Mouse (Mus musculus): ENCODE results near the gene Gpr152. TPM values are rescaled to one million over a fixed set of nuclear protein-coding genes. Genes with fewer than 3 reads are reported as not detected.

The Gpr152 gene
- polyA plus RNA-seq, 1 experiment from 2014 or later, result not detected

GRCm38 (mm10) chr19:4164100-4164499 is 24.5 kb downstream of the Gpr152 start:
- H3K9me3 ChIP-seq (ENCODE audit: control insufficient read depth, low read length), result no peaks in the 10 kb centered on the region
- no peak overlapping the region for H3K4me3 ChIP-seq (ENCODE audit: low read depth, low read length)
- H3K4me2 ChIP-seq, result no peak overlapping the region
- WGBS, result 78% methylated on average over 3 of the region's 3 CpGs
- peaks cover 9% of the 10 kb centered on the region for H3K36me3 ChIP-seq (ENCODE audit: control insufficient read depth, insufficient read depth, low read length)
- no peak for DNase-seq (ENCODE audit: low spot score)
- peaks cover 7% of the 10 kb centered on the region for H3K4me1 ChIP-seq (replicated peaks; ENCODE audit: control insufficient read depth, insufficient read depth, low read length)
- no peak overlapping the region for H3K27ac ChIP-seq (ENCODE audit: low read depth, low read length)
- H3K9ac ChIP-seq (ENCODE audit: low read depth, low read length), result no peak overlapping the region
- ATAC-seq (replicated peaks; ENCODE audit: low FRiP score), result no peak
- no peaks in the 10 kb centered on the region for H3K27me3 ChIP-seq (replicated peaks; ENCODE audit: control insufficient read depth, insufficient read depth, low read length)

GRCm38 (mm10) chr19:4164721-4165120 is 25.1 kb downstream of the Gpr152 start:
- Histone ChIP-seq H3K27ac (ENCODE audit: low read depth, low read length) (no peak overlapping the region), H3K9me3 (ENCODE audit: control insufficient read depth, low read length) (no peaks in the 10 kb centered on the region), H3K4me1 (replicated peaks; ENCODE audit: control insufficient read depth, insufficient read depth, low read length) (peaks cover 8% of the 10 kb centered on the region), H3K27me3 (replicated peaks; ENCODE audit: control insufficient read depth, insufficient read depth, low read length) (no peaks in the 10 kb centered on the region), H3K4me3 (ENCODE audit: low read depth, low read length) (no peak overlapping the region), H3K4me2 (no peak overlapping the region), H3K36me3 (ENCODE audit: control insufficient read depth, insufficient read depth, low read length) (peaks cover 9% of the 10 kb centered on the region), H3K9ac (ENCODE audit: low read depth, low read length) (no peak overlapping the region)
- ATAC-seq (replicated peaks; ENCODE audit: low FRiP score) (no peak), DNase-seq (ENCODE audit: low spot score) (no peak)
- WGBS, result 75% methylated on average over 2 of the region's 2 CpGs

DNA sequence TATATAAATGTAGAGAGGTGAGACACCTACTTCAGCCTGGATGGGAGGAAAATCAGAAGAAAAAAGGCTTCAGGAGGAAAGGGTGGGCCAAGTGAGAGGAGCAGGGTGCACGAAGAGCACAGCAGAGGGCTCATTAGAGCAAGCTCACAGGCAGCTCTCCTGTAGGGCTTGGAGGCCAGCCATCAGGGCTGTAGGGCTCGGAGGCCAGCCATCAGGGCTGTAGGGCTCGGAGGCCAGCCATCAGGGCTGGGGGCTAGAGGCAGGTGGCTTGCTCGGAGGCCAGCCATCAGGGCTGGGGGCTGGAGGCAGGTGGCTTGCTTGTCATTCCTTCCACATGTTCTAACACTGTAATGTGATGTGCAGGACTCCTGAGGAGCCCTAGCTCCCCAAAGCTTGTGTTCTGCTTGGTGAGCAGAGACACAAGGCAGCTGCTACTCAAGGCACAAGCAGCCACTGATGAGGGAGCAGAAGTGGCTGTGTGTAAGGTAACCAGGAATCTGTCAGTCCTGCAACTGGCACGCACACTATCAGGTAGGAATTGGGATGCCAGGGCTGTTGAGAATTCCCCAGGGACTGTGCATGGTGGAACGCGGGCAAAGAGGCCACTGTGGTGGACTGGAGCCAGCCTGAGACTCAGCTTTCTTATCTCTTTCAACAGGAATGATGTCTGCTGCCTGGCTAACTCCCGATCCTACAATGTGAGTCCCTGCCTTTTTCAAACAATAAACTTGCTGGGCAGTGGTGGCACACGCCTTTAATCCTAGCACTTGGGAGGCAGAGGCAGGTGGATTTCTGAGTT is 27.3 kb downstream of the Gpr152 start:
- ATAC-seq (replicated peaks; ENCODE audit: low FRiP score), result no peak
- Histone ChIP-seq H3K4me3 (ENCODE audit: low read depth, low read length) (no peak overlapping the region), H3K4me2 (no peak overlapping the region), H3K36me3 (ENCODE audit: control insufficient read depth, insufficient read depth, low read length) (0 out of 2 replicates have a peak, but pooled peaks cover under 1% of the 10 kb centered on the region), H3K27me3 (replicated peaks; ENCODE audit: control insufficient read depth, insufficient read depth, low read length) (no peaks in the 10 kb centered on the region), H3K9me3 (ENCODE audit: control insufficient read depth, low read length) (no peaks in the 10 kb centered on the region), H3K27ac (ENCODE audit: low read depth, low read length) (no peak overlapping the region), H3K9ac (ENCODE audit: low read depth, low read length) (no peak overlapping the region), H3K4me1 (replicated peaks; ENCODE audit: control insufficient read depth, insufficient read depth, low read length) (peaks cover 14% of the 10 kb centered on the region)
- no peak for DNase-seq (ENCODE audit: low spot score)
- WGBS, result 59% methylated on average over 9 of the region's 9 CpGs

GRCm38 (mm10) chr19:4169378-4169784 is 29.8 kb downstream of the Gpr152 start:
- under 1% methylated on average over 43 of the region's 43 CpGs for WGBS
- peak overlapping the region; percentile 53 for H3K4me3 ChIP-seq (ENCODE audit: low read depth, low read length)
- H3K4me2 ChIP-seq, result peak overlapping the region; percentile 98
- ATAC-seq (replicated peaks; ENCODE audit: low FRiP score), result peak; percentile 94
- peak; percentile 99 for DNase-seq (ENCODE audit: low spot score)
- no peaks in the 10 kb centered on the region for H3K27me3 ChIP-seq (replicated peaks; ENCODE audit: control insufficient read depth, insufficient read depth, low read length)
- no peaks in the 10 kb centered on the region for H3K9me3 ChIP-seq (ENCODE audit: control insufficient read depth, low read length)
- H3K4me1 ChIP-seq (replicated peaks; ENCODE audit: control insufficient read depth, insufficient read depth, low read length), result peaks cover 6% of the 10 kb centered on the region
- peak overlapping the region; percentile 70 for H3K27ac ChIP-seq (ENCODE audit: low read depth, low read length)
- no peaks in the 10 kb centered on the region for H3K36me3 ChIP-seq (ENCODE audit: control insufficient read depth, insufficient read depth, low read length)
- peak overlapping the region; percentile 85 for H3K9ac ChIP-seq (ENCODE audit: low read depth, low read length)

DNA sequence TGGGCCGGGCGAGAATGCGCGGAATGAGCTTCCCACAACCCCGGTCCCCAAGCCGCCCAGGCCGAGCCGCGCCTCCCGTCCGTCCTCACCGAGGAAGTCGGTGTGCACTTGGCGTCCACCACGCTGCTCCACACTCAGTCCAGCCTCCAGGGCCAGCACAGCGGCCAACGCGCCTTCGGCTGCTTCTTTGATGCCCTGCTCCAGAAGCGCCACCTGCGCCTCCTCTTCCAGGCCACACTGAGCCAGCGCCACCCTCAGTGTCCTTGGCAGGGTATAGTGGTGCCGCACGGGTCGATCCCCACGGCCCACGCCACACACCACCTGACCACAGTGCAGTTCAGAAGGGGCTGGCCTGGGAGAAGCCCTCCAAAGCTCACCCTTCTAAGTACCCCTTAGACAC is 30.2 kb downstream of the Gpr152 start:
- Histone ChIP-seq H3K4me1 (replicated peaks; ENCODE audit: control insufficient read depth, insufficient read depth, low read length) (peaks cover 6% of the 10 kb centered on the region), H3K27me3 (replicated peaks; ENCODE audit: control insufficient read depth, insufficient read depth, low read length) (no peaks in the 10 kb centered on the region)
- no peak; the same call in 1 of the 2 replicates for ATAC-seq (replicated peaks; ENCODE audit: low FRiP score)

GRCm38 (mm10) chr19:4170723-4171392 is 31.3 kb downstream of the Gpr152 start:
- ATAC-seq (replicated peaks; ENCODE audit: low FRiP score), result no peak
- Histone ChIP-seq H3K4me2 (no peak overlapping the region), H3K9me3 (ENCODE audit: control insufficient read depth, low read length) (no peaks in the 10 kb centered on the region), H3K4me1 (replicated peaks; ENCODE audit: control insufficient read depth, insufficient read depth, low read length) (peaks cover 6% of the 10 kb centered on the region), H3K27me3 (replicated peaks; ENCODE audit: control insufficient read depth, insufficient read depth, low read length) (no peaks in the 10 kb centered on the region), H3K27ac (ENCODE audit: low read depth, low read length) (no peak overlapping the region), H3K4me3 (ENCODE audit: low read depth, low read length) (no peak overlapping the region), H3K36me3 (ENCODE audit: control insufficient read depth, insufficient read depth, low read length) (no peaks in the 10 kb centered on the region), H3K9ac (ENCODE audit: low read depth, low read length) (no peak overlapping the region)
- WGBS, result 86% methylated on average over 10 of the region's 10 CpGs
- no peak for DNase-seq (ENCODE audit: low spot score)

More for the DNA sequence above, 30.2 kb downstream of the Gpr152 start:
- Histone ChIP-seq H3K36me3 (ENCODE audit: control insufficient read depth, insufficient read depth, low read length) (no peaks in the 10 kb centered on the region), H3K9ac (ENCODE audit: low read depth, low read length) (peak overlapping the region; percentile 85), H3K4me2 (peak overlapping the region; percentile 98), H3K4me3 (ENCODE audit: low read depth, low read length) (peak overlapping the region; percentile 53), H3K27ac (ENCODE audit: low read depth, low read length) (peak overlapping the region; percentile 70), H3K9me3 (ENCODE audit: control insufficient read depth, low read length) (no peaks in the 10 kb centered on the region)
- no peak for DNase-seq (ENCODE audit: low spot score)
- 10% methylated on average over 27 of the region's 27 CpGs for WGBS

GRCm38 (mm10) chr19:4171393-4172290 is 32.1 kb downstream of the Gpr152 start:
- H3K36me3 ChIP-seq (ENCODE audit: control insufficient read depth, insufficient read depth, low read length), result no peaks in the 10 kb centered on the region
- H3K9ac ChIP-seq (ENCODE audit: low read depth, low read length), result no peak overlapping the region
- no peaks in the 10 kb centered on the region for H3K9me3 ChIP-seq (ENCODE audit: control insufficient read depth, low read length)
- no peak overlapping the region for H3K4me2 ChIP-seq
- no peak overlapping the region for H3K27ac ChIP-seq (ENCODE audit: low read depth, low read length)
- no peaks in the 10 kb centered on the region for H3K27me3 ChIP-seq (replicated peaks; ENCODE audit: control insufficient read depth, insufficient read depth, low read length)
- WGBS, result 65% methylated on average over 13 of the region's 13 CpGs
- H3K4me1 ChIP-seq (replicated peaks; ENCODE audit: control insufficient read depth, insufficient read depth, low read length), result peaks cover 6% of the 10 kb centered on the region
- no peak overlapping the region for H3K4me3 ChIP-seq (ENCODE audit: low read depth, low read length)
- DNase-seq (ENCODE audit: low spot score) (no peak), ATAC-seq (replicated peaks; ENCODE audit: low FRiP score) (no peak)

- Histone ChIP-seq H3K36me3 (ENCODE audit: control insufficient read depth, insufficient read depth, low read length) (no peaks in the 10 kb centered on the region), H3K9ac (ENCODE audit: low read depth, low read length) (no peak overlapping the region), H3K4me3 (ENCODE audit: low read depth, low read length) (no peak overlapping the region), H3K27me3 (replicated peaks; ENCODE audit: control insufficient read depth, insufficient read depth, low read length) (no peaks in the 10 kb centered on the region), H3K9me3 (ENCODE audit: control insufficient read depth, low read length) (no peaks in the 10 kb centered on the region), H3K27ac (ENCODE audit: low read depth, low read length) (no peak overlapping the region), H3K4me1 (replicated peaks; ENCODE audit: control insufficient read depth, insufficient read depth, low read length) (peaks cover 6% of the 10 kb centered on the region), H3K4me2 (no peak overlapping the region)
- no peak for ATAC-seq (replicated peaks; ENCODE audit: low FRiP score)
- WGBS, result 67% methylated on average over 11 of the region's 11 CpGs
- no peak for DNase-seq (ENCODE audit: low spot score)
Measured at GRCm38 (mm10) chr19:4172925-4173324, 33.3 kb downstream of the Gpr152 start.
